Mouse (Mus musculus): Measurements from ENCODE around the gene Flt1. TPM values are rescaled to one million over a fixed set of nuclear protein-coding genes. Genes with fewer than 3 reads are reported as not detected.

Gene Flt1
- polyA plus RNA-seq, 1 experiment, result 0.19 TPM

- Histone ChIP-seq H3K27ac (ENCODE audit: insufficient read depth, low read depth, low read length) (no peak overlapping the region), H3K4me3 (ENCODE audit: insufficient read depth, low read length) (no peak overlapping the region), H3K4me1 (ENCODE audit: control insufficient read depth, insufficient read depth, low read length) (no peaks in the 10 kb centered on the region)
- TF ChIP-seq CTCF (IDR thresholded peaks at IDR 0.05; ENCODE audit: low read depth, low read length) (no peak), POLR2A (IDR thresholded peaks at IDR 0.05; ENCODE audit: borderline replicate concordance, low read depth, low read length) (no peak)
Measured at GRCm38 (mm10) chr5:147708500-147708899, 17.3 kb downstream of the Flt1 start.

DNA sequence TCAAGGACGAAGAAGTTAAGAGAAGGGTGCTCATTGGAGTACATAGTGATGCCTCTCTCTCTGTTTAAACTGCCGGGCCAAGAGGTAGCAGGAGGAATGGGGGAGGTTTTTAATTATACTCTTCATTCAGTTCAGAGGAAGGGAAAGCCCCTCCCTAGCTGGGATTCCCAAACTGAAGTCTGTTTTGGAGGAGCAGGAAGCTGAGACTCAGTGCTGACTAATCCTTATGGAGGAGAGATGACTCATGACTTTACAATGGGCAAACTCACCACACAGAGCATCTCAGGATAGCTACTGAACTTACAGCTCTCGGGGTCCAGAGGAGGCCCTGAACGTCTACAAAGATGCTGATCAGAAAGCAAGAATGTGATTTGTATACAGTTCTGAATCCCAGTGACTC, 18.3 kb downstream of the Flt1 start:
- Histone ChIP-seq H3K4me3 (ENCODE audit: insufficient read depth, low read length) (no peak overlapping the region), H3K27ac (ENCODE audit: insufficient read depth, low read depth, low read length) (no peak overlapping the region)
- TF ChIP-seq POLR2A (IDR thresholded peaks at IDR 0.05; ENCODE audit: borderline replicate concordance, low read depth, low read length) (no peak), CTCF (IDR thresholded peaks at IDR 0.05; ENCODE audit: low read depth, low read length) (no peak)

DNA sequence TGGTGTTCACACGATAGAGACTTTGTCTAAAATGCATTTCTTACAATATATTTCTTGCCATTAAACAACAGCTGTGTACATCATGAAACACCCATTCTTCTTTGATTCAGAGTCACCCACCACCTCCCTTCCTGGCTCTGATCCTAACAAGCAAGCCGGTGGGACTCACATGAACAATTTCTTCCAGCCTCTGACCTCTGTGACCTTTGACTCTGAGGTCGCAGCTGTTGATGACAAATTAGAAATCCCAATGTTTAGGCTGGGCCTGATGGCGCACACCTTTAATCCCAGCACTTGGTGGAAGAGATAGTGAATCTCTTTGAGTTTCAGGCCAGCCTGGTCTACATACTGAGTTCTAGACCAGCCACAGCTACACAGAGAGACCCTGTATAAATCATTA, 20.9 kb downstream of the Flt1 start:
- H3K4me1 ChIP-seq (ENCODE audit: control insufficient read depth, insufficient read depth, low read length), result peaks cover 22% of the 10 kb centered on the region

More for the DNA sequence above, 18.3 kb downstream of the Flt1 start:
- peaks cover 6% of the 10 kb centered on the region for H3K4me1 ChIP-seq (ENCODE audit: control insufficient read depth, insufficient read depth, low read length)

GRCm38 (mm10) chr5:147702423-147702822, 23.4 kb downstream of the Flt1 start:
- no peak overlapping the region for H3K27ac ChIP-seq (ENCODE audit: insufficient read depth, low read depth, low read length)
- H3K4me3 ChIP-seq (ENCODE audit: insufficient read depth, low read length), result no peak overlapping the region
- no peak for TF ChIP-seq CTCF (IDR thresholded peaks at IDR 0.05; ENCODE audit: low read depth, low read length)
- TF ChIP-seq POLR2A (IDR thresholded peaks at IDR 0.05; ENCODE audit: borderline replicate concordance, low read depth, low read length), result no peak
- H3K4me1 ChIP-seq (ENCODE audit: control insufficient read depth, insufficient read depth, low read length), result peaks cover 22% of the 10 kb centered on the region

More for the DNA sequence above, 20.9 kb downstream of the Flt1 start:
- Histone ChIP-seq H3K4me3 (ENCODE audit: insufficient read depth, low read length) (no peak overlapping the region), H3K27ac (ENCODE audit: insufficient read depth, low read depth, low read length) (no peak overlapping the region)
- TF ChIP-seq CTCF (IDR thresholded peaks at IDR 0.05; ENCODE audit: low read depth, low read length), result no peak
- no peak for TF ChIP-seq POLR2A (IDR thresholded peaks at IDR 0.05; ENCODE audit: borderline replicate concordance, low read depth, low read length)

GRCm38 (mm10) chr5:147701024-147701423, 24.8 kb downstream of the Flt1 start:
- Histone ChIP-seq H3K4me3 (ENCODE audit: insufficient read depth, low read length) (no peak overlapping the region), H3K27ac (ENCODE audit: insufficient read depth, low read depth, low read length) (no peak overlapping the region), H3K4me1 (ENCODE audit: control insufficient read depth, insufficient read depth, low read length) (peaks cover 22% of the 10 kb centered on the region)
- TF ChIP-seq CTCF (IDR thresholded peaks at IDR 0.05; ENCODE audit: low read depth, low read length) (no peak), POLR2A (IDR thresholded peaks at IDR 0.05; ENCODE audit: borderline replicate concordance, low read depth, low read length) (no peak)

GRCm38 (mm10) chr5:147698044-147698443, 27.8 kb downstream of the Flt1 start:
- H3K4me1 ChIP-seq (ENCODE audit: control insufficient read depth, insufficient read depth, low read length), result peaks cover 22% of the 10 kb centered on the region

DNA sequence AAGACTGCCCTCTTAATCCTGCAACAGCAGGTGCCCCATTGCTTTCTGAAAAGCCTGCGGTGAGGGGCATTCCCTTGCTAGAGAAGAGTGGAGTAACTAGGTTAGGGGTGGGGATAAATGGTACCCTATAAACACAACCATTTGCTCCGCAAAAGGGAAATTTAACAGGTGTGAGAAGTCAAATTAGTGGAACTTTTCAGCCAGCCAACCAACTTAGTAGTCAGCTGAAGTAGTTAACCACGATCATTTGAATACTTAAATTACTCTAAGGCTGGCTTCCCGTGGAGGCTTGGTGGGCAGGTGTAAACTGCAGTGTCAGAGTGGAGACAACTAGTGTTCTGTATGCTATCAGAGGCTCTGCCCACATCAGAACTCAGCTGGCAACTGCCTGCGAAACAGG, 28.6 kb downstream of the Flt1 start:
- peaks cover 14% of the 10 kb centered on the region for H3K4me1 ChIP-seq (ENCODE audit: control insufficient read depth, insufficient read depth, low read length)
- no peak overlapping the region for H3K4me3 ChIP-seq (ENCODE audit: insufficient read depth, low read length)
- no peak overlapping the region for H3K27ac ChIP-seq (ENCODE audit: insufficient read depth, low read depth, low read length)
- TF ChIP-seq POLR2A (IDR thresholded peaks at IDR 0.05; ENCODE audit: borderline replicate concordance, low read depth, low read length), result no peak
- TF ChIP-seq CTCF (IDR thresholded peaks at IDR 0.05; ENCODE audit: low read depth, low read length), result no peak

More at GRCm38 (mm10) chr5:147698044-147698443, 27.8 kb downstream of the Flt1 start:
- no peak overlapping the region for H3K4me3 ChIP-seq (ENCODE audit: insufficient read depth, low read length)
- no peak overlapping the region for H3K27ac ChIP-seq (ENCODE audit: insufficient read depth, low read depth, low read length)
- TF ChIP-seq POLR2A (IDR thresholded peaks at IDR 0.05; ENCODE audit: borderline replicate concordance, low read depth, low read length), result no peak
- TF ChIP-seq CTCF (IDR thresholded peaks at IDR 0.05; ENCODE audit: low read depth, low read length), result no peak

DNA sequence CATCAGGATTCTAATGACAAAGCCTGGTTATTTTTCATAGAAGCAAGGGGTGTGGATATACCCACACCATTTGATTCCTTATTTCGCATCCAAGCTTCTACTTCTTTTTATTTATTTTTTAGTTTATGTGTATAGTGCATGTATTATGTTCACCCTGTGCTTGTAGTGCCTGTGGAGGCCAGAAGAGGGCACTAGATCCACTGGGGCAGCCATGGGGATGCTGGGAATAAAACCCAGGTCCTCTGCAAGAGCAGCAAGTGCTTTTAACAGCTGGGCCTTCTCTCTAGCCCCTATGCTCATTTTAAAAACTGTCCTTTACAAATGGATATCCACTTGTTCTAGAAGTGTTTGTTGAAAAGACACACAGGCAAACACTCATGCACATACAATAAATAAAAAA, 33.2 kb downstream of the Flt1 start:
- no peaks in the 10 kb centered on the region for H3K4me1 ChIP-seq (ENCODE audit: control insufficient read depth, insufficient read depth, low read length)
- TF ChIP-seq CTCF (IDR thresholded peaks at IDR 0.05; ENCODE audit: low read depth, low read length) (no peak), POLR2A (IDR thresholded peaks at IDR 0.05; ENCODE audit: borderline replicate concordance, low read depth, low read length) (no peak)
- H3K4me3 ChIP-seq (ENCODE audit: insufficient read depth, low read length), result no peak overlapping the region

DNA sequence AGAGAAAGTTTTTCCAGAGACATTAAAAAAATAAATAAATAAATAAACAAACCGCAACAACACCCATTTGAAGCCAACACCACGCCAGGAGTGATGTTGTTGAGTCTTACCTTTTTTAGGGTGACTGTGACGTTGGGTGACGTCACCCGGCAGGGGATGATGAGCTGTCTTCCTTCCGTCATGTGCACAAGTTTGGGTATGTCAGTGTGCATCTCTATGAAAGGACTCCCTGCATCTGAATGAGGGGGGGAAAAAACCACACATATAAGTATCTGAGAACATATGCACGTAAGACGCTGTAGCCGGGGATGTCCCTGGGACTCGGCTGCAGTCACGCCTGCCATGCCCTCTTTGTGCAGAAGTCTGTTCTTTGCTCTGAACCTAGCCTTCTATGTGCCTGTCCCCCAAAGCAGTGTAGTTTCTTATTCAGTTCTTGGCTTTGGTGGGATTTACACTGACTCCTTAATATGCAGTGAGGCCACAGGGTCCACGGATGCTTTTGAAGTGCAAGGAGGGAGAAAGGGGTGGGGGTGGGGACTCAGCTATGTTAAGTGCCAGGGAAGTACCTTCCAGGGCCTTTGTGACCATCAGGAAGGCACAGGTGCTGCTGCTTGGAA, 42.0 kb downstream of the Flt1 start:
- no peak overlapping the region for H3K4me3 ChIP-seq (ENCODE audit: insufficient read depth, low read length)
- H3K27ac ChIP-seq (ENCODE audit: insufficient read depth, low read depth, low read length), result no peak overlapping the region
- TF ChIP-seq CTCF (IDR thresholded peaks at IDR 0.05; ENCODE audit: low read depth, low read length) (no peak), POLR2A (IDR thresholded peaks at IDR 0.05; ENCODE audit: borderline replicate concordance, low read depth, low read length) (no peak)
- H3K4me1 ChIP-seq (ENCODE audit: control insufficient read depth, insufficient read depth, low read length), result no peaks in the 10 kb centered on the region

More for the DNA sequence above, 33.2 kb downstream of the Flt1 start:
- no peak overlapping the region for H3K27ac ChIP-seq (ENCODE audit: insufficient read depth, low read depth, low read length)

GRCm38 (mm10) chr5:147681224-147681623, 44.6 kb downstream of the Flt1 start:
- Histone ChIP-seq H3K4me3 (ENCODE audit: insufficient read depth, low read length) (no peak overlapping the region), H3K27ac (ENCODE audit: insufficient read depth, low read depth, low read length) (no peak overlapping the region), H3K4me1 (ENCODE audit: control insufficient read depth, insufficient read depth, low read length) (no peaks in the 10 kb centered on the region)
- no peak for TF ChIP-seq POLR2A (IDR thresholded peaks at IDR 0.05; ENCODE audit: borderline replicate concordance, low read depth, low read length)
- TF ChIP-seq CTCF (IDR thresholded peaks at IDR 0.05; ENCODE audit: low read depth, low read length), result no peak
